Mouse (Mus musculus): ENCODE data around the gene Hist1h2bb.

DNA sequence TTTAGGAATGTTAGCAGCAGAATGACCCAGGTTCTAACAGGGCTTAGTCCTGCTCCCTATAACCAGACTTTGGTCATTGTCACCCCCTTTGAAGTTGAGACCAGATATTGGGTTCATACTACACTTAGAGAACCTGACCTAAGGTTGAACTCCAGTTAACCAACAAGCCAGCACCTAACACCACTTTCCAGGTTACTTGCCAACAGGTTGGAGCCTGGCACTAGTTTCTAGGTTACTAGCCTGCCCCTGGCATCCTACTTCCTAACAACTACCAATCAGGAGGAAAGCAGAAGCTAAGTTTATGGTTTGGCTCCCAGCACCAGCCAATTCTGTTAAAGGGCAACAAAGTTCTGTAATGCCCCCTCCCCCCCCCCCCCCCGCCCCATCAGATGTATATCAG, 21.3 kb upstream of the Hist1h2bb start:
- no peak for TF ChIP-seq MAZ (IDR thresholded peaks at IDR 0.05; ENCODE audit: low read depth, low read length)
- no peak for TF ChIP-seq ZNF384 (IDR thresholded peaks at IDR 0.05; ENCODE audit: low read depth, low read length)
- TF ChIP-seq CTCF (conservative IDR thresholded peaks at IDR 0.05 in 1 of 2, IDR thresholded peaks at IDR 0.05 in 1 of 2; ENCODE audit: low read depth in 2 of 2, low read length in 2 of 2) = no peak
- no peak for TF ChIP-seq TBP (conservative IDR thresholded peaks at IDR 0.05; ENCODE audit: low read depth, low read length)
- TF ChIP-seq EP300 (IDR thresholded peaks at IDR 0.05; ENCODE audit: low read length) = no peak
- TF ChIP-seq MEF2A (IDR thresholded peaks at IDR 0.05; ENCODE audit: borderline replicate concordance, low read depth, low read length) = no peak
